Mouse (Mus musculus) 3T3-L1 (cell line): Measurements from ENCODE around the gene Ctr9.

Experiments used
- DNase-seq: peaks from one replicate; pipeline ENCODE4 v3.0.0-alpha.2; 2015; ENCODE audit warnings: low read depth, low spot score

Ctr9 gene

GRCm38 (mm10) chr7:111098196-111098595, 69.4 kb downstream of the Ctr9 start:
- no peak for DNase-seq
